Mouse (Mus musculus) heart, postnatal 0 days (tissue): ENCODE data around the gene Map3k11. TPM values are rescaled to one million over a fixed set of nuclear protein-coding genes. Genes with fewer than 3 reads are reported as not detected.
A peak's percentile ranks its signal among the peaks of the same experiment; 100 is the strongest.

Experiments
- ATAC-seq: fragments of 200-750 bp; cut with Nextera tagmentation; 2 replicates; pipeline ENCODE4 v1.8.0; 2017; ENCODE audit warnings: low read depth, moderate number of reproducible peaks, moderate library complexity; ENCODE audit not compliant: insufficient read depth
- DNase-seq: peaks from one replicate; pipeline ENCODE4 v3.0.0-alpha.2; 2016; ENCODE audit warnings: low spot score
- H3K27ac ChIP-seq: fragments of 300-500 bp; sonication (generic); 2 replicates; pipeline ENCODE4 v1.5.1; 2014; ENCODE audit warnings: low read depth, mild to moderate bottlenecking
- H3K27me3 ChIP-seq: fragments of 300-500 bp; sonication (generic); 2 replicates; pipeline ENCODE4 v1.6.1; 2014; ENCODE audit warnings: low read length, mixed read lengths; ENCODE audit not compliant: control insufficient read depth, insufficient read depth
- H3K36me3 ChIP-seq: fragments of 300-500 bp; sonication (generic); replicated peaks from 2 replicates; pipeline ENCODE4 v1.6.1; 2014; ENCODE audit warnings: low read length, mixed read lengths; ENCODE audit not compliant: control insufficient read depth, insufficient read depth
- H3K4me1 ChIP-seq: fragments of 300-500 bp; sonication (generic); 2 replicates; pipeline ENCODE4 v1.6.1; 2014; ENCODE audit warnings: antibody characterized with exemption; ENCODE audit not compliant: control insufficient read depth, insufficient read depth
- H3K4me2 ChIP-seq: fragments of 300-500 bp; sonication (generic); 2 replicates; pipeline ENCODE4 v1.6.1; 2014; ENCODE audit warnings: low read depth, mild to moderate bottlenecking, low read length, moderate library complexity
- H3K4me3 ChIP-seq: fragments of 300-500 bp; sonication (generic); 2 replicates; pipeline ENCODE4 v1.5.1; 2014; ENCODE audit warnings: low read depth, low read length
- H3K9ac ChIP-seq: fragments of 300-500 bp; sonication (generic); replicated peaks from 2 replicates; pipeline ENCODE4 v1.6.1; 2014; ENCODE audit warnings: low read depth, low read length, mixed read lengths
- H3K9me3 ChIP-seq: fragments of 300-500 bp; sonication (generic); replicated peaks from 2 replicates; pipeline ENCODE4 v1.6.1; 2016; ENCODE audit warnings: low read length; ENCODE audit not compliant: control insufficient read depth
- CTCF ChIP-seq: IDR thresholded peaks from 2 replicates; pipeline ENCODE4 v1.5.1; 2016; ENCODE audit warnings: antibody characterized with exemption, control low read depth, low read depth
- EP300 ChIP-seq: IDR thresholded peaks from 2 replicates; pipeline ENCODE4 v1.6.1; 2016; ENCODE audit warnings: antibody characterized with exemption, low read depth
- WGBS: fragments of 180-500 bp; shearing (Covaris S2); extraction: QIAGEN DNeasy Blood & Tissue Kit; methylation state at CpG from one replicate; pipeline ENCODE4 v1.1.7; 2014; 5-methylcytosine and 5-hydroxymethylcytosine counted together
- polyA plus RNA-seq: library from polyadenylated mRNA; unstranded; fragments of >200 nt; fragmentation: Nextera tagmentation; extraction: Ambion mirVana; gene quantifications from 2 replicates; pipeline ENCODE4 v1.2.1, GENCODE M21; 2015
- total RNA-seq: library from RNA; depleted of rRNA; stranded (reverse); fragments of >200 nt; gene quantifications from 2 replicates; pipeline ENCODE4 v1.2.3, GENCODE M21; 2014; ENCODE audit warnings: low replicate concordance

Gene Map3k11
- total and polyA plus RNA-seq, 2 experiments from 2014 or later, result 17.0 to 43.5 TPM

- Histone ChIP-seq H3K4me1 (peaks cover 10% of the 10 kb centered on the region), H3K9me3 (no peaks in the 10 kb centered on the region), H3K4me2 (peak overlapping the region; percentile 95), H3K36me3 (peaks cover 46% of the 10 kb centered on the region), H3K27ac (peak overlapping the region; percentile 94; the same call in 1 of the 2 replicates), H3K9ac (peak overlapping the region; percentile 75), H3K27me3 (no peaks in the 10 kb centered on the region), H3K4me3 (peak overlapping the region; percentile 82)
- no peak for DNase-seq
- TF ChIP-seq EP300 (no peak), CTCF (no peak)
- no peak for ATAC-seq
- WGBS, result 17% methylated on average over 9 of the region's 9 CpGs
These were observed 804 bp upstream of the Map3k11 start for GRCm38 (mm10) chr19:5687738-5688137.

GRCm38 (mm10) chr19:5689088-5689428 is 516 bp downstream of the Map3k11 start:
- under 1% methylated on average over 7 of the region's 7 CpGs for WGBS
- H3K4me1 ChIP-seq, result peaks cover 18% of the 10 kb centered on the region
- H3K36me3 ChIP-seq, result peaks cover 44% of the 10 kb centered on the region

GRCm38 (mm10) chr19:5689565-5690342 is 1.2 kb downstream of the Map3k11 start:
- peak overlapping the region; percentile 95 for H3K4me2 ChIP-seq
- DNase-seq, result peak; percentile 94
- H3K9ac ChIP-seq, result peak overlapping the region; percentile 77
- ATAC-seq, result peak; percentile 60
- 4% methylated on average over 42 of the region's 42 CpGs for WGBS
- peaks cover 18% of the 10 kb centered on the region for H3K4me1 ChIP-seq
- peak; percentile 6; the same call in 1 of the 2 replicates for TF ChIP-seq CTCF
- 0 out of 2 replicates have a peak, but pooled peaks have one; percentile 49 for TF ChIP-seq EP300
- no peaks in the 10 kb centered on the region for H3K27me3 ChIP-seq
- peaks cover 44% of the 10 kb centered on the region for H3K36me3 ChIP-seq
- H3K4me3 ChIP-seq, result peak overlapping the region; percentile 82
- peak overlapping the region; percentile 94 for H3K27ac ChIP-seq
- H3K9me3 ChIP-seq, result no peaks in the 10 kb centered on the region

More at GRCm38 (mm10) chr19:5689088-5689428, 516 bp downstream of the Map3k11 start:
- TF ChIP-seq EP300 (no peak), CTCF (no peak)
- no peak for DNase-seq
- H3K9me3 ChIP-seq, result no peaks in the 10 kb centered on the region
- no peaks in the 10 kb centered on the region for H3K27me3 ChIP-seq
- H3K27ac ChIP-seq, result peak overlapping the region; percentile 94
- peak overlapping the region; percentile 77 for H3K9ac ChIP-seq
- H3K4me2 ChIP-seq, result peak overlapping the region; percentile 95
- no peak for ATAC-seq
- peak overlapping the region; percentile 82 for H3K4me3 ChIP-seq

- peak overlapping the region; percentile 95 for H3K4me2 ChIP-seq
- H3K4me3 ChIP-seq, result peak overlapping the region; percentile 82
- peaks cover 18% of the 10 kb centered on the region for H3K4me1 ChIP-seq
- ATAC-seq (no peak), DNase-seq (no peak)
- no peaks in the 10 kb centered on the region for H3K27me3 ChIP-seq
- H3K27ac ChIP-seq, result peak overlapping the region; percentile 94
- H3K9me3 ChIP-seq, result no peaks in the 10 kb centered on the region
- 36% methylated on average over 15 of the region's 15 CpGs for WGBS
- TF ChIP-seq EP300 (no peak), CTCF (no peak)
- H3K9ac ChIP-seq, result peak overlapping the region; percentile 77
- peaks cover 44% of the 10 kb centered on the region for H3K36me3 ChIP-seq
These were observed 1.8 kb downstream of the Map3k11 start for GRCm38 (mm10) chr19:5690343-5690735.

GRCm38 (mm10) chr19:5691601-5692000 is 3.1 kb downstream of the Map3k11 start:
- WGBS, result 52% methylated on average over 5 of the region's 5 CpGs
- Histone ChIP-seq H3K36me3 (peaks cover 46% of the 10 kb centered on the region), H3K4me2 (peak overlapping the region; percentile 95), H3K4me3 (peak overlapping the region; percentile 82), H3K4me1 (peaks cover 18% of the 10 kb centered on the region), H3K9ac (peak overlapping the region; percentile 77), H3K9me3 (no peaks in the 10 kb centered on the region), H3K27ac (peak overlapping the region; percentile 94), H3K27me3 (no peaks in the 10 kb centered on the region)
- DNase-seq (no peak), ATAC-seq (no peak)
- TF ChIP-seq EP300 (no peak), CTCF (no peak)
